Mouse (Mus musculus): ENCODE data around the gene Olfr181.

Olfr181 gene

GRCm38 (mm10) chr16:58928655-58929054, at the start of gene Olfr181:
Gene Olfr181 (minus strand): TSS chr16:58928755.
- no peak for DNase-seq (ENCODE audit: low spot score)

- no peak for DNase-seq (ENCODE audit: low spot score)
These were observed 737 bp upstream of the Olfr181 start, which contains the start of gene Olfr180 for GRCm38 (mm10) chr16:58929292-58929691. Gene Olfr180 (minus strand): TSS chr16:58929392.

GRCm38 (mm10) chr16:58891963-58892362, 36.6 kb downstream of the Olfr181 start, which contains the start of gene Olfr178:
Gene Olfr178 (minus strand): TSS chr16:58892063.
- DNase-seq (ENCODE audit: low spot score): no peak

- no peak for DNase-seq (ENCODE audit: low spot score)
These were observed 44.1 kb downstream of the Olfr181 start for GRCm38 (mm10) chr16:58884416-58884815.
